Mouse (Mus musculus) embryo, embryonic 11 days (tissue): ENCODE results near the gene Coa3.
"Not testable (repeated sequence)": the region's sequence is repeated elsewhere in the genome, so short reads cannot be mapped to it uniquely, and the experiment has no call there.

Source experiments
- DNase-seq: peaks from one replicate; pipeline ENCODE4 v3.0.0-alpha.2; 2015

The Coa3 gene

DNA sequence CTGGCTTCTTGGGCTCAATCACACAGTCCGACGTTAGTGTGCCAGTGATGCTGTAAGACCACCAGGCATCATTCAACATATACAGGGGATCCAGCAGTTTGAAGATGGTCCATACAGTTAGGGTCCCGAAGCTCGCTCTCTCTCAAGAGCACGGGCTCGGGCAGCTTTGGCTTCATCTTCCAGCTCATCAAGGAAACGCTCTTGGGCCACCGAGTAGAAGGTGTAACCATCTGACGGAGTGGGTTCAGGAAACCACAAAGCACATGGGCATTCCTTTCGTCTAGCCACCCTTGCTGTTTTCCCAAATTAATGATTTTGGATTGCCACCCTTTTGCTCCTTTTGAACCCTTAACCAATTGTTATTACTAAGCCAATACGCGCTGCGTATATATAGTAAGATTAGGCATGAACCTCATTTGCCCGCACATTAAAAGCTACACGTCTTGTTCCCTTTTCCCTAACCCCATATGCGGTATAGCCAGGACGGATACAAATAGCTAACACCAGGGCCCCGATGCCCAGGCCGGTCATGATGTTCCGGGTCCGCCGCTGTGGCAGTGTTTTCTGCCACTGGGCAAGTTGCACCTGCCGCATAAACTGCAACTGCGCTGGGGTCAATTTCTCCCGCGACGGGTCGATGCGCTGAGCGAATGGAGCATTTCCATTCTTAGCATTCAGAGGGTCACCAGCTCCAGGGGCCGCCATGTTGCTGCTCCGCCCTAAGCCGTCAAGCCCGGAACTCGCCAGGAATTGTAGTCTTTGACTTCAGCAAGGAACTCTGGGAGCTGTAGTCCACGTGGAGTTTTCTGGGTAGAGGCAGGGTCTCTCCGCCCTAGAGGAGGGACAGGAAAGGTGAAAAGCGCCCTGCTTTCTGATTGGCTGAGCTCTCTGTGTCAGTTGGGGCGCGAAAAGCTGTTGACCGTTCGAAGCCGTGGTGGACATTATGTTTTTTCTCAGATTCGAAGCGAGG, at the start of gene Coa3, which contains the start of gene Cntd1:
Gene Coa3 (minus strand): TSS at position 892 of the 970 bp plus-strand sequence.
Gene Cntd1 (plus strand): TSS at position 790 of the 970 bp plus-strand sequence.
- DNase-seq: peak; percentile 96

GRCm38 (mm10) chr11:101327311-101327710, 48.4 kb upstream of the Coa3 start:
- DNase-seq: no peak

GRCm38 (mm10) chr11:101326147-101326546, 47.2 kb upstream of the Coa3 start:
- no peak for DNase-seq

GRCm38 (mm10) chr11:101325201-101325600, 46.3 kb upstream of the Coa3 start:
- DNase-seq: not testable (repeated sequence)

DNA sequence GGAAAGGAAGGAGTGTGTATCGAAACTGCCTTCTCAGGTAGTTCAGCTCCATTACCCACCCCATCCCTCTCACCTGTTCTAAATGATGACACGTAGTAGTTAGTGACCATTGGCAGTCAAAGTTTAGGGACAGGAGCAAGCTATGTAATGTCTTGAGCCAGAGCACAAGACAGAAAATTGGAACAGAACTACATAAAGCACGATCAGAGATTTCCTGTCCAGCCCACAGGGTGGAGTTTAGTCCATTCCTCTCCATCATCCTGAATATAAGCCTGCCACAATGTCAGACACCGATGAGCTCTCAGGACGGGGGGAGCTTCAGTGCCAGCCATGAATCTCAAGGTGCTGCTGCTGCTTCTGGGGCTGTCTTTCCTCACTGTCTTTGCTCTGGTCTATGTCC, 45.8 kb upstream of the Coa3 start, which contains the start of gene Aoc2:
Gene Aoc2 (plus strand): TSS at position 301 of the 400 bp plus-strand sequence.
- no peak for DNase-seq

DNA sequence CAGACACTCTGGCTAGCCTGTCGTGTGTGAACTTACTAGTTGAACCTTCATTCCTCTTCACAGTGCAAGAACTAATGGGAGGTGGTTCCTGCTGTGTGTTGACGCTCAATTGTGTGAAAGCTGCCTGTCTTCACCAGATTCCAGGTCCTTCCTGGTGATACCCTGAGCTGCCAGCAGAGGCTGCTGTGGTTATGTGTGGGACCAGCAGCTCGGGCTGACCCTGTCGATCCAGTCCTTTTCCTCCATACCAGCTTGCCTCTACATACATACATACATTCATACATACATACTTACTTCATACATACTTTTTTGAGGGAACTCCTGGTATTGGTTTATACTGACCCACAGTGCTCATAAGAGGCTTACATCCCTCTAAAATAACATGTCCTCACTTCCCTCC, 44.7 kb upstream of the Coa3 start:
- DNase-seq: peak; percentile 73

GRCm38 (mm10) chr11:101316501-101316917, 37.6 kb upstream of the Coa3 start:
- DNase-seq: peak; percentile 47

- DNase-seq: peak; percentile 96
These were observed 37.0 kb upstream of the Coa3 start, which contains the start of gene Psme3 for GRCm38 (mm10) chr11:101315665-101316500. Gene Psme3, plus strand, starts transcription at chr11:101316213.

DNA sequence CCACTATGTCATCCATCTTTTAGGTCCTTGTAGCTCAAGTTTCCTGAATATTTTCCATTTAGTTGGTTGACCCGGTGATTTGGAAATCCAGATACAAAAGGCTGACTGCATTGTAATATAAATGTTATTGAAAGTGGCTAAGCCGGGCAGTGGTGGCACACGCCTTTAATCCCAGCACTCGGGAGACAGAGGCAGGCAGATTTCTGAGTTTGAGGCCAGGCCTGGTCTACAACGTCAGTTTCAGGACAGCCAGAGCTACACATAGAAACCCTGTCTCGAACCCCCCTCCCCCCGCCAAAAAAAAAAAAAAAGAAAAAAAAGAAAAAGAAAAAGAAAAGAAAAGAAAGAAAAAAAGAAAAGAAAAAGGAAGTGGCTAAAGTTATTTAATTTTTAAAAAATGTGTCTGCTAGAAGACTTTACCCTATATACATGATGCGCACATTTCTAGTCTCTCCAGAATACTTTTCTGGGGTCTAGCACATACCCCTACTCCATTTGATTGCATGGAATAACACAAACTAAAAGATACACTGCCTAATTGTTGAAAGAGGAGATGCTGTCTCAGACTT, 36.3 kb upstream of the Coa3 start:
- no peak for DNase-seq

- DNase-seq: no peak
These were observed 35.7 kb upstream of the Coa3 start for GRCm38 (mm10) chr11:101314567-101314966.

- DNase-seq: no peak
These were observed 33.2 kb upstream of the Coa3 start for GRCm38 (mm10) chr11:101312150-101312549.

DNA sequence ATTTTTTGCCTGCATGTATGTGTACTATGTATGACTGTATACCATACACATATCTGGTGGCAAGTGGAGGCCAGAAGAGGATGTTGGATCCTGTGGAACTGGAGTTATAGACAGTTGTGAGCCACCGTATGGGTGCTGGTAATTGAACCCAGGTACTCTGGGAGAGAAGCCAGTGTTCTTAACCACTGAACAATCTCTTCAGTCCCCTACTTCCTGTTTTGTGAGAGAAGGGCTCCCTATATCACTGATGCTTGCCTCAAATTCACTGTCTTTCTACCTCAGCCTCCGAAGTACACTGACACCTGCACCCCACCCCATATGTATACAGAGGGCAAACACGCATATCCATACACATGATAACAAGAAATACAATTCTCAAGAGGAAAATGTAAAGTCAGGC, 32.2 kb upstream of the Coa3 start:
- DNase-seq: no peak

DNA sequence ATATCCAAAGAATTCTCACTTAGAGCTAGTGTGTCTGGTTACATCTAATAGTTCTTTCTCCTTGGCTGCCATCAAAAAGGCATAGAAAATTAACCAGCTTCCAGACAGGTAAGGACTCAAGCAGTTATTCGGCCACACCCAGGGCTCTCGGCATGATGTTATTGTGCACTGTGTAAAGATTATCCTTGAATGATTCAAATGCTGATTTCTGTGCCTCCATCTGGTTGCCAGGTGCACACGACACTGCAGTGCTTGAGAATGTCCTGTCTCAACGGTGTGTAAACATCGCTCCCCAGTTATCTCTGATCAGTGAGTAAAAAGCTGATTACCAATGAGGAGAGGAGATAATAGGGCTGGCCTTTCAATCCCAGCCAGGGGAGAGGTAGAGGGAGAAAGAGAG, 28.8 kb upstream of the Coa3 start:
- no peak for DNase-seq

DNA sequence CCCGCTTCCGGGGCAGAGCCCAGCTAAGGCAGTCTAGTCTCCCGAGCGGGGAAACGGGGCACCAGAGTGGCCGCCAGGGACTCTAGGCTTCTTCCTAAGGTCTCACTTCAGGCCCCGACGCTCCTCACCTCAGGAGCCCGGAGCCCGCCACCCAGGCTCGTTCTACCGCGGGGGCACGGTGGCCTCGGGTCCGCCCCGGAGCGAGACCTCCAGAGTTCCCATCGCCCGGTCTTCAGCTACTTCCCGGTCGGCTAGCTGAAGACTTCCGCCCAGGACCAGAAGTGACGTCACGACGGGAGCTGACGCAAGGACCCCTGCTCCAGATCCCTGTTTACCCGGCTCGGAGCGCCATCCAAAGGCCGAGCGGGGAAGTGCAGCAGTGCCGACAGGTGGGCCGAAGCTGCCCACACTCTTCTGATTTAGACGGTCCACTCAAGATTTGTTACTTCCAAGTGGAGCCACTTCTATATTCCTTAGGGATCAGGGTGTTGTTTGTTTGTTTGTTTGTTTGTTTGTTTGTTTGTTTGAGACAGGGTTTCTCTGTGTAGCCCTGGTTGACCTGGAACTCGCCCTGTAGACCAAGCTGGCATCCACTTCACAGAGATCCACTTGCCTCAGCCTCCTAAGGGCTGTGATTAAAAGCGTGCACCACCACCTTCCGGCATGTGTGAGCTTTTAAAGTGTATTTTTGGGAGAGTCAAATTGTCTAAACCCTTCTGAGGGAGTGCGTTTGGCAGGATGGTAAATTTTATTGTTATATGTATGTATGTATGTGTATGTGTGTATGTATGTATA, 23.3 kb upstream of the Coa3 start, which contains the start of gene Becn1:
Gene Becn1 (minus strand): TSS at position 283 of the 795 bp plus-strand sequence.
- DNase-seq: peak; percentile 98

DNA sequence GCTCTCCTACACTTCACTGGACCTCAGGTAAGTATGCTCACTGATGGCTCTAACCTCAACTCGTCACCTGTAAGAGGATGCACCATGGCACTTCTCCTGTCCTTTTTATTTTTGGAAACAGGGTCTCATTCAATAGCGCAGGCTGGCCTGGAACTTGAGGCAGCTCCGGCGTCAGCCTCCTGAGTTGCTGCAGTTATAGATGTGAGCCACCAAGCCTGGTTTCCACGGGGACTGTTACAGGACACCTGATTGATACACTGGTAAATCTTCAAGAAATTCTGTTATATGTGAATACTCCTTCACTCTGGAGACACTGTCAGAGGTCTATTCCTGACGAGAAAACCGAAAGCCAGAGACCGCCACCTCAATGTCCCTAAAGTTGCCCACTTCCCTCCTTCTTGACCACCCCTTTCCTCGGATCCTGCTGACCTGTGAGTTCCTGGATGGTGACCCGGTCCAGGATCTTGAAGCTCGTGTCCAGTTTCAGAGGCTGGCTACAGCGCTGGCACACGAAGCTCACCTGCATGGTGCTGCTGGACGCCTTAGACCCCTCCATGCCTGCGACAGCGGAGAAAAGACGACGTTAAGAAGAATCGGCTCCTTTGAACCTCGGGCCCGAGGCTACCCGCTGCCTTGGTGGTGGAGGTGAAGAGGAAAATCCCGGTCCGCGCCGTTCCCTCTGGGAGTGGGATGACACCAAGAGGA, 22.5 kb upstream of the Coa3 start:
- DNase-seq: no peak

GRCm38 (mm10) chr11:101300881-101301280, 22.0 kb upstream of the Coa3 start:
- no peak for DNase-seq

DNA sequence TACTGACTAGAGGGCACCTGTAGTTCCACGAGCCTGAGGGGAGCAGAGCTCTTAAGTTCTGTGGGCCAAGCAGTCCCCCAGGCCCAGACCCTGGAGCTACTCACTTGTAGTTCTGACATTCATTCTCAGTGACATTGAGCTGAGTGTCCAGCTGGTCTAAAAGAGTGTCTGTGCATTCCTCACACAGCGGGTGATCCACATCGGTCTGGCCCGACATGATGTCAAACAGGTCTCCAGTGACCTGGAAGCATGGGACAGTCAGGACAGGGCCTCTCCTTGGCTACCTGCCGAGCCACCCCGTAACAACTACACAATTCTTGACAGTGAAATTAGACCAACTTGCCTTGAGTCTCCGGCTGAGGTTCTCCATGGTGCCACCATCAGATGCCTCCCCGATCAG, 16.3 kb upstream of the Coa3 start:
- DNase-seq: no peak

GRCm38 (mm10) chr11:101291231-101291630, 12.3 kb upstream of the Coa3 start:
- no peak for DNase-seq

DNA sequence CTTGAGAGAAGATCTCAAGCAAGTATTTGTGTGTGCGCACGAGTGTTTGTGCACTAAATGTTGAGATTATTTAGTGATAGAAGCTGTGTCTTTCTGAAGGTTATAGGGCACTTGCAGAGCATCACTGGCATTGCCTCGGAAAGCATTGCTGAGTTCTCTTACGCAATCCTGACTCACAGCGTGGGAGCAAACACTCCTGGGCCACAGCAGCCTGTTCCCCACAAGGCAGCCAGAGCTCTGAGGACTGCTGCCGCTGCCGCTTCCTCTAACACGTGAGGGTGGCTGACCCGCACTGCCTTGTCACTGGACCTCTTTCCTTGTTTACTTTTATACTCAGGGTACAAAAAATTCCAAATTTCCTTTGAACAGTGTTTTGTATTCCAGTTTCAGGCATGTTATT, 8.4 kb upstream of the Coa3 start:
- no peak for DNase-seq

- no peak for DNase-seq
These were observed 4.9 kb upstream of the Coa3 start for GRCm38 (mm10) chr11:101283805-101284204.

DNA sequence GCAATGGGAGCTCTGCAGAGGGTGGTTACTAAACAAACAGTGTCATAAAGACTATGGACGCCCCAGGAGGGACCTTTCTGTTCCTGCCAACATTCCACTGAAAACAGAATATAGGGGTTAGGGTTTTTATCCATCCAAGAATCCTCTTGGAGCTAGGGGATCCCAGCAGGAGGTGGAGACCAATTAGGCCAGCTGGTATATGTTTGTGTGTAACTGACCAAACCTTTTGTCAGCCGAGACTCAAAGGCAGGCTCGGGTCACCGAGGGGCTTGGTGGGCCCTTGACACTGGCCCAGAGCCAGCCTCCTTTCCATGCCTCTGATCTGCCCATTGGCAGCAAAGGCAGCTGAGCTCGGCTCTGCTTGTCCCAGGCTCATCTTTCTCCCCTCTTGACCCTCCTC, 4.0 kb upstream of the Coa3 start:
- DNase-seq: no peak
